Mouse (Mus musculus) liver (tissue): ENCODE results near the gene Irgm2.
"Not testable (repeated sequence)": the region's sequence is repeated elsewhere in the genome, so short reads cannot be mapped to it uniquely, and the experiment has no call there.

Experiments
- DNase-seq: peaks from one replicate; pipeline ENCODE4 v3.0.0-alpha.2; 2020; ENCODE audit warnings: mixed read lengths

The Irgm2 gene

GRCm38 (mm10) chr11:58199229-58200037 is at the start of gene Irgm2, which contains the start of gene Igtp:
Gene Irgm2 (plus strand): TSS chr11:58199618.
Gene Igtp (plus strand): TSS chr11:58199556.
- DNase-seq: peak; percentile 89

GRCm38 (mm10) chr11:58155458-58155857 is 44.0 kb upstream of the Irgm2 start:
- DNase-seq: no peak

GRCm38 (mm10) chr11:58156871-58157270 is 42.5 kb upstream of the Irgm2 start:
- DNase-seq: no peak

DNA sequence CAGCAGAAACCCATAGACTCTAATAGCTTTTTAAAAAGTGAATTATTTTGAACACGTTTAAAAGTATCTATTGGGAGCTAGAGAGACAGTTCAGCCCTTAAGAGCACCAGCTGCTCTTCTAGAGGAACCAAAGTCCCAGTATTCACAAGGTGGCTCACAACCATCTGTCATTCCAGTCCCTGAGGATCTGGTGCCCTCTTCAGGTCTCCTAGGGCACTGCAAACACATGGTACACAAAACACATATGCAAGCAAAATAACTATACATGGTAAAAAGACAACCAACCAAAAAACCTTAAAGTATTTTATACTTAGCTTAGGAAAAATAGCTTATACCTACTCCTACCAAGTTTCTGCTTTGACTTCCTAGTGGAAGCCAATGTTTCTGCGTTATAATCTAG is 34.3 kb upstream of the Irgm2 start:
- peak; percentile 13 for DNase-seq

DNA sequence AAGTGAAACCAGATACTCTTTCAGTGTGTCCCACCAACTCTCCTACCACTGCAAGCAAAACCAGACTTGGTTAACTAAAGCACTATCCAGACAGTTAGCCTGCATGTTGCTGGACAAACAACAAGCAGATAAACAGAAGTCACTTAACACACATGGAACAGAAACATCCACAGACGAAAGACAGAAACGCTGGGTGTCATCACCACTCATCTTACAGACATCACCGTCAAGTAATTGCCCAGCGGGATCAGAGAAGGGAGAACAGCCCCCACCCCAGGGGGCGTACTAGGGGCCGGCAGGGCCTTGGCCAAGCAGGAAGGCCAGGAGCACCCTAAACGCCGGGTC is 31.6 kb upstream of the Irgm2 start:
- DNase-seq: no peak

DNA sequence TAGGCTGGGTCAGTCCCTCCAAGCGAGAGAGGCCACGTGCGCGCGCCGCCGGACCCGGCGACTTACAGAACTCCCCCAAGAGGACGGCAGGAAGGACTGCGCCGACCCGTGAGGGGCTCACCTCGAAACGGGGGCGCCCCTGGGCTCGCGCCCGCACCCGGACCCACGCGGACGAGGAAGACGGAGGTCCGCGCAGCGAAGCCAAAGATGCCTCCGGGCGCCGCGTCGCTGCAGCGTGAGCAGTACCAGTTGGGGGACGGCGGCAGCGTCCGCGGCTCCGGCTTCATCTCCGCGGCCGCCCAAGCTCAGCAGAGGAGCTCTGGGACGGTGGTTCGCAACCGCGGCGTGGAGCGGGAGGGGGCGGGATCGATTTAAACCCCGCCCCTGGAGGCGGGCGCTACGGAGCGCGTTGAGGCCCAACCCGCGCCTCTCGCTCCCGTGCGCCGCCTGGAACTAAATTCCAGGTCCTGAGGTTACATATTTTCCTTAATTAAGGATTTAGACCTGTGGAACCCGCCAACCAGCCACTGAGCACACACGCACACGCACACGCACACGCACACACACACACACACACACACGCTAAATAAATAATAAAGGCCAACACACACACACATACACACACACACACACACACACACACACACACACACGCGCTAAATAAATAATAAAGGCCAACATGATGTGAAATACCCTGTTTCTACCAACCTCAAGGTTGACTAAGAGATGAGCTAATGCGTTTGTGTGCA is 31.1 kb upstream of the Irgm2 start, which contains the start of gene Gemin5:
TSS of gene Gemin5 (minus strand) at position 373 of the 749 bp plus-strand sequence.
- peak; percentile 90 for DNase-seq

DNA sequence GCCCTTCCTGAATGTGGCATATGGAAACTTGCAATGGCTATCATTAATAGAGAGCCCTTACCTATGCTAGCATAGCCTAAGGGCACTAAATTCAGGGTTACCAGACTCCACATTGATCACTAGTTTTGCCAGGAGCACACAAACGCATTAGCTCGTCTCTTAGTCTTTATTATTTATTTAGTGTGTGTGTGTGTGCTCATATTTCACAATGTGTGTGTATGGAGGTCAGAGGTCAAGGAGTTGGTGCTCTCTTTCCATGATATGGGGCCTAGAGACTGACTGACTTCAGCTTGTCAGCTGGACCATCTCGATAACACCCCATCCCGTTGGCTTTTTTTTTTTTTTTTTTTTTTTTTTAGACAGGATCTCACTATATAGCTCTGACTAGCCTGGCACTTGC is 29.8 kb upstream of the Irgm2 start:
- DNase-seq: no peak

DNA sequence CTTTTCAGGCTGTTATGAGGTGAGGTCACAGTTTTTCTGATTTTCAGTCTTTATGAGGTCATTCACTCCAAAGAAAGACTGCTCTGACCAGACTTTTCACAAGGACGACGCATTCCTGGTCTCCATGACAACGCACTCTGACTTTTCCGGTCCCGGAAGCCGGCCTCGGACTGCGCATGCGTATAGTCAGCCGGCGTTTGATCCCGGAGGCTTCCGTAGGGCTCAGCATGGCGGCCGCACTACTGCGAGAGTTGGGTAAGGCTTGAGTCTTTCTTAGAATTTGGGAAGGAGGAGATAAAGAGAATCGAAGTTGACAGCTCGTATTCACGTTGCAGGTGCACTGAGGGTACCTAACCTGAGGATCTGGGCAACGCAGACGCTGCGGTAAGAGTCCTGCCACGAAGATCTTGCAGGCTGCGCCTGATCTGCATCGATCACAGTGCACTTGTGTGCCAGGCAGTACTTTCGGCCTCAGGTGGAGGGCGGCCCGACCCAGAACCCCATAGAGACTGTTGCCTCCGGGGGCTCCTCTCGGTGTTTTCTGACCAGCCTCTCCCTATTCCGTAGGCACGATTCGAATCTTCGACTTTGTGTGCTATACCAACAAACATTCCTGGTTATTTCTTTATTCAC is 27.8 kb upstream of the Irgm2 start, which contains the start of gene Mrpl22:
TSS of gene Mrpl22 (plus strand) at position 203 of the 633 bp plus-strand sequence.
- peak; percentile 97 for DNase-seq

DNA sequence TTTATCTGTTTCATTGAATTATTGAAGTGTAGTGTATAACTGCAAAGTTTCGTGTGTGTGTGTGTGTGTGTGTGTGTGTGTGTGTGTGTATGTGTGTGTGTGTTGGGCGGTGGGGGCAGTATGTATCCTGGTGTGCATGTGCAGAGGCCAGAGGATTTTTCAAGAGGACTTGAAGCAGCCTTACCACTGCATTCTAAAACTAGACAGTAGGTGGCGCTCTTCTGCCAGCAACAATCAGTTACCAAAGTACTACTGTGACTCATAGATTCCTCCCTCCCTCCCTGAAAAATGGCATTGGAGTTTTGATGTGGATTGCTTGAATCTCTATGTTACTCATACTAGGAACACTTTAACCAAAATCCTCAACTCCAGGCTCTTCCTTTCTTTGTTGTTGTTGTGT is 19.9 kb upstream of the Irgm2 start:
- DNase-seq: peak; percentile 71

GRCm38 (mm10) chr11:58179986-58180385 is 19.4 kb upstream of the Irgm2 start:
- DNase-seq: not testable (repeated sequence)

DNA sequence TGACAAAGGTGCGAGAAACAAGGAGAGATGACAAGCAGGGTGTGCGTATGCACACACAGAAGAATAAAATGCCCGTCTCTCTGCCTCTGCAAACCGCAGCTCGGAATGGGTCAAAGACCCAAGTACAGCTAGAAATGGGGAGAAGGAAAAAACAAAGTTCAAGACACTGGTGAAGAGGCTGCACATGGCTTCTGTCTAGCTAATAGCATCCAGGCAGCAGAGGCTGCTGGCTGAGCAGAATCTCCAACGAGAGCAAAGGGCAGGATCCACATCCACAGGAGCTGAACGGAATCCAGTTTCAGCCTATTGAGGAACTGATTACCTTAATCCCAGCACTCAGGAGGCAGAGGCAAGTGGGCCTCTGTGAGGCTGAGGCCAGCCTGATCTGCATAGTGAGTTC is 18.7 kb upstream of the Irgm2 start:
- DNase-seq: no peak

- no peak for DNase-seq
These were observed 15.8 kb upstream of the Irgm2 start for GRCm38 (mm10) chr11:58183579-58183978.

GRCm38 (mm10) chr11:58189675-58190074 is 9.7 kb upstream of the Irgm2 start:
- DNase-seq: no peak

DNA sequence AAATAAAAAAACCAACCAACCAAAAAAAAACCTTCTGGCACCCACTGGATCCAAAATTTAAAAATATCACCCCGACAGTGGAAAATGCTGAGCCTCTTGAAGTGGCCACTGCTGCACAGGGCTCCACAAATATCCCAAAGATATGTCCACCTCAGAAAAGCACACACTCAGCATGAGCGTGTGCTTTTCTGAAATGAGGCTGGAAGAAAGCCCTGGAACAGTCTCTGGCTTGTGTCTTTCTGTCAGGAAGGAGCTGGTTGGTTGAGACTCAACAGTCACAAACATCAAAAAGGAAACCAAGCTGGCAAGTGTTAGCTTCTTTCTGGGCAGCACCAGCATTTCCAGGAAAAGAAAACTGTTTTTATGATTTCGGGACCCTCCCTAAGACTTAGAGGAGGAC is 6.1 kb upstream of the Irgm2 start:
- DNase-seq: no peak

DNA sequence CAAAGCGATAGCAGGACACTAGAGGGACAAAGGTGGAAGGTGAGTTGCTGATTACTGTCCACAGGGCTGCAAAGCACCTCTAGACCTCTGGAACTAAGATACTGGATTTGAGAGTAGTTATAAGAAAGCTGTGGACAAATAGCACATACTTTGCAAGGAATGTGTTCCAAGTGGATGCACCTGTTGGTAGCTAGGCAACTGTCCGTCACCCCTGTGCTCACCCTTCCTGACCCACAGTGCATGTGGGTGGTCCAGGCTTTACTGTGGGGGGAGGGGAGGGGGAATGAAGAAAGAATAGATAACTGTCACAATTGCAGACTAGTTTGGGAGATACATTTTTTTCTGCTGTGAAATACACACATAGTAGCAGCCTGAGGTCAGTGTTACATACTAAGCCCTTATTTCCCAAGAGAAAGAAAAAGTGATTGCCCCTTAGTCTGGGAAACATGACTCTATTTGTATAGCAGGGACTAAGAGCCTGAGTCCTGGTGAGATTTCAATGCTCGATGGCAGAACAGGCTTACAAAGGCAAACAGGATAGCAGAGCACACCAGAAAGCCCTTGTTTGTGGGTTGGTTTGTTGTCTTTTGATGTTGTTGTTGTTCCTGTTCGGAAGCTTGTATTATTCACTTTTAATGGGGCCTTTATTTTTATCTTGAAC is 5.4 kb upstream of the Irgm2 start:
- no peak for DNase-seq

- no peak for DNase-seq
These were observed 755 bp upstream of the Irgm2 start for GRCm38 (mm10) chr11:58198663-58199062.

DNA sequence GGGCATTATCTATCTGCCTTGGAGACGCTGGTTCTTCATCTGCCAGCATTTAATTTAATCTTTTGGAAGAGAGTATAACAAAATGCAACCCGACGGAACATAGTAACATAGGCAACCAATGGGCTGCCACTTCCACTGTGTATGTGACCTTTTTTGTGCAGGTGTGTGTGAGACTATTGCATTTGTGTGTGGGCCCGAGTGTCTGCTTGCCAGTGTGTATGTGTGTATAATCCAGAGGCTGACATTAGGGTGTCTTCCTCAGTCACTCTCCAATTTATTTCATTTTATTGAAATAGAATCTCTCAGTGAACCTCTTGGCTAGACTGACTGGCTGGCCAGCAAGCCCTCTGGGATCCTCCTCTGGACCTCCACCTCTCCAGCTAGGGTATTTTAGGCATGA is 808 bp downstream of the Irgm2 start:
- no peak for DNase-seq

GRCm38 (mm10) chr11:58201052-58201451 is 1.6 kb downstream of the Irgm2 start:
- no peak for DNase-seq

GRCm38 (mm10) chr11:58210321-58210886 is 11.0 kb downstream of the Irgm2 start:
- no peak for DNase-seq

GRCm38 (mm10) chr11:58211062-58211681 is 11.8 kb downstream of the Irgm2 start:
- peak; percentile 33 for DNase-seq

- no peak for DNase-seq
These were observed 12.3 kb downstream of the Irgm2 start for GRCm38 (mm10) chr11:58211682-58212067.

GRCm38 (mm10) chr11:58213673-58214342 is 14.4 kb downstream of the Irgm2 start:
- DNase-seq: no peak
